Mouse (Mus musculus) frontal cortex, postnatal 10 days (tissue): ENCODE measurements around the gene Foxp1.

Experiments used
- DNase-seq, 2 experiments: peaks; one replicate each; pipeline ENCODE4 v3.0.0; 2022; ENCODE audit warnings: low spot score in 2 of 2, mixed read lengths in 1 of 2

Gene Foxp1

GRCm38 (mm10) chr6:99211663-99212333 is 310.7 kb downstream of the Foxp1 start:
- no peak for DNase-seq

GRCm38 (mm10) chr6:99210161-99210560 is 312.4 kb downstream of the Foxp1 start:
- no peak for DNase-seq

- DNase-seq: no peak
Observed at GRCm38 (mm10) chr6:99207226-99207885, 315.2 kb downstream of the Foxp1 start.

- DNase-seq: no peak
Observed at GRCm38 (mm10) chr6:99206437-99206870, 316.1 kb downstream of the Foxp1 start.

- no peak for DNase-seq
Observed at GRCm38 (mm10) chr6:99205587-99206436, 316.7 kb downstream of the Foxp1 start.

- no peak for DNase-seq
Observed at GRCm38 (mm10) chr6:99204780-99205586, 317.5 kb downstream of the Foxp1 start.

- no peak for DNase-seq
Observed at GRCm38 (mm10) chr6:99204052-99204779, 318.3 kb downstream of the Foxp1 start.

- DNase-seq: no peak
Observed at GRCm38 (mm10) chr6:99203231-99203630, 319.3 kb downstream of the Foxp1 start.

- DNase-seq: no peak
Observed at GRCm38 (mm10) chr6:99202781-99203180, 319.7 kb downstream of the Foxp1 start.

GRCm38 (mm10) chr6:99201271-99201705 is 321.2 kb downstream of the Foxp1 start:
- no peak for DNase-seq

GRCm38 (mm10) chr6:99200656-99201055 is 321.9 kb downstream of the Foxp1 start:
- no peak for DNase-seq

- DNase-seq: no peak
Observed at GRCm38 (mm10) chr6:99199277-99199676, 323.2 kb downstream of the Foxp1 start.

- no peak for DNase-seq
Observed at GRCm38 (mm10) chr6:99193697-99194096, 328.8 kb downstream of the Foxp1 start.

GRCm38 (mm10) chr6:99191636-99192137 is 330.8 kb downstream of the Foxp1 start:
- DNase-seq: no peak

- DNase-seq: no peak
Observed at GRCm38 (mm10) chr6:99191041-99191635, 331.4 kb downstream of the Foxp1 start.

GRCm38 (mm10) chr6:99189967-99190366 is 332.6 kb downstream of the Foxp1 start:
- DNase-seq: no peak

GRCm38 (mm10) chr6:99188366-99189216 is 333.9 kb downstream of the Foxp1 start:
- no peak for DNase-seq

- no peak for DNase-seq
Observed at GRCm38 (mm10) chr6:99187914-99188313, 334.6 kb downstream of the Foxp1 start.

GRCm38 (mm10) chr6:99187415-99187814 is 335.1 kb downstream of the Foxp1 start:
- DNase-seq: no peak
